Mouse (Mus musculus): ENCODE measurements at regions not wholly inside any gene's neighbourhood (a gene's known extent, or its start where the extent isn't known, plus 50 kb on each side); places are given as distances from the start of the nearest gene placed in this dataset.

DNA sequence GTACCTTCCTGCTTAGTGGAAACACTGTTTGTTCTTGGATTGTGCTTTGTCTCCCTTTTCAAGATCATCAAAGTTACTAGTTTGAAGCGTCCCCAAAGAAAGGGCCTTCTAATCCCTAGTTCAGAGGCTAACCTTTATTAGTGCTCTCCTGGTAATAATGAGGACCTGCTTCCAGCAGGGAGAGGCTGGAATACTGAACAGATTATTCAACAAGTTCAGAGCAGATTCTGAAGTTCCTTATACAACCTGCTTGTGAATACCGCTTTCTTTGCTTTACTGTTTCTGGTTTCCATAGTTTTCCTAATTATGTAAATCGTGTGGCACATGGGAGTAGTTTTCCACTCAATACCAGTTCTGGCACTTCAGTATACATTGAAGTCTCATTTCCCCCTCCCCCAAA is 75.2 kb upstream of the Dnajc24 start:
- 72% methylated on average over 3 of the region's 3 CpGs for WGBS
- Histone ChIP-seq H3K9me3 (ENCODE audit: control insufficient read depth, low read length) (no peaks in the 10 kb centered on the region), H3K27me3 (replicated peaks; ENCODE audit: control insufficient read depth, insufficient read depth, low read length) (no peaks in the 10 kb centered on the region), H3K27ac (ENCODE audit: low read depth) (no peak overlapping the region), H3K4me1 (replicated peaks; ENCODE audit: control insufficient read depth, insufficient read depth, low read length) (no peaks in the 10 kb centered on the region), H3K36me3 (ENCODE audit: control insufficient read depth, insufficient read depth, low read length) (no peaks in the 10 kb centered on the region), H3K4me3 (ENCODE audit: low read depth, low read length) (no peak overlapping the region), H3K4me2 (ENCODE audit: low read length) (no peak overlapping the region), H3K9ac (ENCODE audit: low read length) (no peak overlapping the region)
- DNase-seq (ENCODE audit: low spot score) (no peak), ATAC-seq (replicated peaks; ENCODE audit: low FRiP score, low TSS enrichment, low read depth) (no peak)

- H3K9me3 ChIP-seq (ENCODE audit: control insufficient read depth, low read length): no peaks in the 10 kb centered on the region
- H3K27ac ChIP-seq (ENCODE audit: low read depth): no peak overlapping the region
- WGBS: 91% methylated on average over 6 of the region's 6 CpGs
- DNase-seq (ENCODE audit: low spot score) (no peak), ATAC-seq (replicated peaks; ENCODE audit: low FRiP score, low TSS enrichment, low read depth) (no peak)
- H3K4me3 ChIP-seq (ENCODE audit: low read depth, low read length): no peak overlapping the region
- H3K9ac ChIP-seq (ENCODE audit: low read length): no peak overlapping the region
- H3K36me3 ChIP-seq (ENCODE audit: control insufficient read depth, insufficient read depth, low read length): no peaks in the 10 kb centered on the region
- no peak overlapping the region for H3K4me2 ChIP-seq (ENCODE audit: low read length)
- no peaks in the 10 kb centered on the region for H3K4me1 ChIP-seq (replicated peaks; ENCODE audit: control insufficient read depth, insufficient read depth, low read length)
- no peaks in the 10 kb centered on the region for H3K27me3 ChIP-seq (replicated peaks; ENCODE audit: control insufficient read depth, insufficient read depth, low read length)
These were observed 71.1 kb upstream of the Dnajc24 start for GRCm38 (mm10) chr2:106074441-106074840.

DNA sequence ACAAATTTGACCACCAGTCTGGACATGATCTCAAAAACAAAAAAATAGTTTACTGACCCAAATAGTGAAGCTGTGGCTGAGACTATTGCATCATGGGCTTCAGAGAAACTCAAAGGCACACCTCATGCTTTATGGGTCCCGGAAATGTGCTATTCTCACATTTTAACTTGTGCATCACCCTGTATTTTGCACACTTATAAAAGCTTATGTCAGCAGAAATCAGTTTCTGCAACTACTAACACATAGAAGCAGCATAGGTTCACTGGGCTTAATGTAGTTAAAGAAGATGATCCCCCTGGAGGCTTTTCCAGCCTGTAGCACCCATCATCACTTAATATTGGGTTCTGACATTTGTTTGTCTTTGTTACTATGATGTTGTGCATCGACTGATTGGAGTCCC is 61.0 kb upstream of the Dnajc24 start:
- Histone ChIP-seq H3K36me3 (ENCODE audit: control insufficient read depth, insufficient read depth, low read length) (no peaks in the 10 kb centered on the region), H3K4me3 (ENCODE audit: low read depth, low read length) (no peak overlapping the region), H3K9ac (ENCODE audit: low read length) (no peak overlapping the region), H3K4me2 (ENCODE audit: low read length) (no peak overlapping the region), H3K27ac (ENCODE audit: low read depth) (no peak overlapping the region), H3K9me3 (ENCODE audit: control insufficient read depth, low read length) (no peaks in the 10 kb centered on the region), H3K27me3 (replicated peaks; ENCODE audit: control insufficient read depth, insufficient read depth, low read length) (no peaks in the 10 kb centered on the region), H3K4me1 (replicated peaks; ENCODE audit: control insufficient read depth, insufficient read depth, low read length) (no peaks in the 10 kb centered on the region)
- 87% methylated on average over 2 of the region's 2 CpGs for WGBS
- ATAC-seq (replicated peaks; ENCODE audit: low FRiP score, low TSS enrichment, low read depth): no peak
- DNase-seq (ENCODE audit: low spot score): no peak

Measured in intestine, embryonic 14.5 days (tissue).